ENCODE assay signal across 9 mouse cellular contexts in the genomic region with DNA sequence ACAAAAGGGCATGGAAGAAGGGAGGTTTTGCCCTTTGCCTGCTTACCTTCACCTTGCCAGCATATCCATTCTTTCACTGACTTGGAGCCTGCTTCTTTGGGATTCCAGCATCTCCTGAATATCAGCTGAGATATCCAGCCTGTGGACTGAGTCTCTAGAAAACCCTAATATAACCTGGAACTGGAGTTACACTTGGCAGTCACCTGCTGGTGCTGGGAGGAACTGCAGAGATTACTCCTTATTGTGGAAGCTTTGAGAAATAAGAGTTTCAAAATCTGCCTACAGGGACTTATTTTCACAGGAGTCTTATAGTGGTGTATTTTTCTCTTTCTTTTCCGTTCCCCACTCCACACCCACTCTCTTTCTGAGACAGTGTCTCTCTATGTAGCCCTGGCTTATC. TPM values are rescaled to one million over a fixed set of nuclear protein-coding genes. Genes with fewer than 3 reads are reported as not detected.
DNase-seq lines count a peak whose midpoint lies in the region; ATAC-seq and TF ChIP-seq lines count a peak whose summit lies in the region.
"Had no signal": no experiment of that assay in that cellular context is flagged by ENCODE, and none has a peak within 500 bp of the region (broad histone marks: within the 10 kb centered on the region; RNA-seq: fewer than 3 reads in every experiment).

No protein-coding gene starts in this region.

- intact Hi-C loops in heart, postnatal 10 days (cut with DNase I) = loop anchor here (10.0 kb wide), 1 partner anchor 272 kb away; a partner anchor contains a TSS

- TF ChIP-seq CTCF in Patski (IDR thresholded peaks at IDR 0.05) = peak; percentile 65

- POLR2A ChIA-PET in Patski (lab: Charles Lee) = no interaction called here

- H3K4me2 ChIP-seq in heart, embryonic 11.5 days = no peak overlapping the region

- CTCF ChIA-PET in Patski (lab: Charles Lee) = interaction anchor here (1.1 to 1.3 kb wide), 2 partner anchors 13 to 275 kb away, joined by 3 read pairs; no protein-coding TSS in a partner anchor

- ATAC-seq in heart, embryonic 11.5 days (replicated peaks; ENCODE audit: insufficient number of reproducible peaks, low FRiP score, low TSS enrichment) = no peak
- ATAC-seq in Patski = no peak

- peak; percentile 37 to 52 for DNase-seq in heart, postnatal 10 days
- DNase-seq in 416B (ENCODE audit: low read depth) = peak; percentile 72
- no peak for DNase-seq in Patski (ENCODE audit: low read depth, low spot score)
- peak; percentile 37 to 48 for DNase-seq in frontal cortex, postnatal 25 days (ENCODE audit: low spot score in 2 of 2)
- peak; percentile 51 for DNase-seq in limb, embryonic 10.5 days (ENCODE audit: low spot score)
- peak; percentile 25 for DNase-seq in right cerebral cortex, postnatal 25 days
- no peak for DNase-seq in cerebellum, adult 11 months

- H3K36me3 ChIP-seq in heart, embryonic 11.5 days (ENCODE audit: control insufficient read depth, insufficient read depth, low read length) = no peaks in the 10 kb centered on the region
- H3K36me3 ChIP-seq in limb, embryonic 10.5 days = no peaks in the 10 kb centered on the region

- WGBS in heart, embryonic 11.5 days (ENCODE audit: insufficient replicate concordance) = 25% methylated on average over 1 of the region's 1 CpGs
- WGBS in limb, embryonic 10.5 days = 55% methylated on average over 1 of the region's 1 CpGs

- no peak overlapping the region for H3K27ac ChIP-seq in heart, embryonic 11.5 days (ENCODE audit: low read depth, low read length)
- H3K27ac ChIP-seq in limb, embryonic 10.5 days = no peak overlapping the region

- no peaks in the 10 kb centered on the region for H3K9me3 ChIP-seq in heart, embryonic 11.5 days (replicated peaks; ENCODE audit: control insufficient read depth, low read length)
- no peaks in the 10 kb centered on the region for H3K9me3 ChIP-seq in limb, embryonic 10.5 days (replicated peaks)

- in situ Hi-C loops in Patski (cut with MboI; ENCODE audit: low pct_unique_long_range_greater_than_20kb) = loop anchor here (5.0 kb wide), 1 partner anchor 350 kb away; a partner anchor contains a TSS

- H3K9ac ChIP-seq in heart, embryonic 11.5 days (ENCODE audit: low read depth, low read length) = no peak overlapping the region

- no peaks in the 10 kb centered on the region for H3K27me3 ChIP-seq in heart, embryonic 11.5 days (ENCODE audit: control insufficient read depth, insufficient read depth, low read length)
- peaks cover 5% of the 10 kb centered on the region for H3K27me3 ChIP-seq in Patski
- H3K27me3 ChIP-seq in limb, embryonic 10.5 days (ENCODE audit: low read depth, poor library complexity, severe bottlenecking) = no peaks in the 10 kb centered on the region

- no peaks in the 10 kb centered on the region for H3K4me1 ChIP-seq in heart, embryonic 11.5 days (ENCODE audit: control insufficient read depth, insufficient read depth, low read length)
- H3K4me1 ChIP-seq in limb, embryonic 10.5 days = peaks cover 7% of the 10 kb centered on the region

- H3K4me3 ChIP-seq in heart, embryonic 11.5 days (ENCODE audit: low read depth, low read length) = no peak overlapping the region
- H3K4me3 ChIP-seq in limb, embryonic 10.5 days = no peak overlapping the region

RNA-seq across cellular contexts. Expression of a gene that starts 3.5 kb away (rescaled TPM):
- 10 to 100 TPM; 92.5 to 95.3 TPM for total RNA-seq in heart, postnatal 10 days (2021)
- polyA plus RNA-seq in heart, embryonic 11.5 days (2014; fragmentation: Nextera tagmentation; extraction: Ambion mirVana) = 141 and 149 TPM in 2 replicates
- polyA plus RNA-seq in Patski (2021) = 135 TPM
- 149 and 174 TPM in 2 replicates for polyA plus RNA-seq in limb, embryonic 10.5 days (2016; fragmentation: Nextera tagmentation; extraction: Ambion mirVana)

RNA-seq across cellular contexts. Expression of a gene that starts 42.3 kb away (rescaled TPM):
- under 1 TPM in 1 of 2 experiments, not detected in 1; 0.20 TPM for total RNA-seq in heart, postnatal 10 days (2021)
- polyA plus RNA-seq in heart, embryonic 11.5 days (2014; fragmentation: Nextera tagmentation; extraction: Ambion mirVana) = not detected in 2 replicates
- not detected for polyA plus RNA-seq in Patski (2021)
- polyA plus RNA-seq in limb, embryonic 10.5 days (2016; fragmentation: Nextera tagmentation; extraction: Ambion mirVana) = not detected in 2 replicates
- total RNA-seq: layer of hippocampus, adult 8-10 months had no signal

Comparison
In these comparisons a context has a peak if more than half of its experiments do, and no peak if none do; other contexts are left out.
1. DNase-seq: peak in heart, postnatal 10 days (2 of 2), 416B (single experiment), frontal cortex, postnatal 25 days (2 of 2), limb, embryonic 10.5 days (single experiment) and right cerebral cortex, postnatal 25 days (single experiment); none in Patski (single experiment) and cerebellum, adult 11 months (single experiment).